Mouse (Mus musculus) megakaryocyte, embryonic 14.5 days (primary cell): ENCODE data around the gene Fgfr1op2. TPM values are rescaled to one million over a fixed set of nuclear protein-coding genes. Genes with fewer than 3 reads are reported as not detected.

Experiments used
- H3K27me3 ChIP-seq: replicated peaks from 2 replicates; pipeline ENCODE3; 2012; ENCODE audit warnings: inconsistent platforms
- H3K36me3 ChIP-seq: replicated peaks from 2 replicates; pipeline ENCODE3; 2012; ENCODE audit warnings: low read length, inconsistent platforms, mixed read lengths
- H3K4me1 ChIP-seq: 2 replicates; pipeline ENCODE4 v1.6.1; 2012; ENCODE audit warnings: inconsistent platforms
- H3K4me3 ChIP-seq: replicated peaks from 2 replicates; pipeline ENCODE3; 2012; ENCODE audit warnings: moderate library complexity, mild to moderate bottlenecking, inconsistent platforms
- H3K9me3 ChIP-seq: 2 replicates; pipeline ENCODE4 v1.6.1; 2012; ENCODE audit warnings: inconsistent platforms
- FLI1 ChIP-seq: IDR thresholded peaks from 2 replicates; pipeline ENCODE4 v1.6.1; 2012; ENCODE audit warnings: low read length, inconsistent platforms, mixed read lengths
- GATA1 ChIP-seq: IDR thresholded peaks from 3 replicates; pipeline ENCODE4 v1.6.1; 2012; ENCODE audit warnings: mixed read lengths, low read length, inconsistent platforms, borderline replicate concordance
- polyA plus RNA-seq: library from polyadenylated mRNA; stranded (reverse); fragments of >175 nt; gene quantifications from 2 replicates; pipeline ENCODE4 v1.2.3, GENCODE M21; 2012; ENCODE audit warnings: low replicate concordance; ENCODE audit not compliant: insufficient read depth

Fgfr1op2 gene
- polyA plus RNA-seq, 1 experiment, result 87.4 TPM

DNA sequence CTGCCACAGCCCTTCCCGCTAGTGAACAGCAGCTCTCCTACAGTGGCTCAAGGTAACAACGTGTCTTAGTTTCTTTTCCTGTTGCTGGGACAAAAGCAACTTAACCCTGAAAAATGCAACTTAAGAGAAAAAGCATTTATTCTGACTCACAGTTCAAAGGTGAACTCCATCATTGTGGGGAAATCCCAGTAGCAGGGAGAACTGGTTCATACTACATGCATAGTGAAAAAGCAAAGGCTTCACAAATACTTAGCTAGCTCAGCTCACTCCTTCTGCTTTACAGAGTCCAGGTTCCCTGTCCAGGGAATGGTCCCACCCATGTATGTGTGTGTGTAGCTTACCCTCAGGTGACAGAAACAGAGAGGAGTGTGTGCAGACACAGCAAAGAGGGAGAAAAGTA lies 39.7 kb downstream of the Fgfr1op2 start:
- Histone ChIP-seq H3K9me3 (no peaks in the 10 kb centered on the region), H3K4me3 (no peak overlapping the region), H3K36me3 (peaks cover 99% of the 10 kb centered on the region), H3K4me1 (peaks cover 29% of the 10 kb centered on the region), H3K27me3 (no peaks in the 10 kb centered on the region)
- no peak for TF ChIP-seq FLI1
- TF ChIP-seq GATA1, result no peak

DNA sequence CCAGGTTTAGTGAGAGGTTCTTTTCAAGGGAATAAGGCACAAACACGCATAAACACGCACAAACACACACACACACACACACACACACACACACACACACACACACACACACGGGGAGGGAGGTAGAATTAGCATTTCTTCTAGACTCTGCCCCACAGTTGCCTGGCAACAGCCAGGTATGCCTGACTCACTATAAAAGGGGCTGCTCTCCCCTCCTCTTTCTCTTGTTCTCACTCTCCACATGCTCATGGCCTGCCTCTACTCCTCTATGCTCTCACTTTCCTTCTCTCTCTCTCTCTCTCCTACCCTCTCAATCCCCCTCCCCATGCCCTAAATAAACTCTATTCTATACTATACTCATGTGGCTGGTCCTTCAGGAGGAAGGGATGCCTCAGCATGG lies 51.1 kb downstream of the Fgfr1op2 start:
- Histone ChIP-seq H3K36me3 (peaks cover 63% of the 10 kb centered on the region), H3K4me3 (peak overlapping the region; percentile 33), H3K9me3 (no peaks in the 10 kb centered on the region), H3K4me1 (peaks cover 84% of the 10 kb centered on the region), H3K27me3 (no peaks in the 10 kb centered on the region)
- TF ChIP-seq FLI1 (no peak), GATA1 (no peak)

DNA sequence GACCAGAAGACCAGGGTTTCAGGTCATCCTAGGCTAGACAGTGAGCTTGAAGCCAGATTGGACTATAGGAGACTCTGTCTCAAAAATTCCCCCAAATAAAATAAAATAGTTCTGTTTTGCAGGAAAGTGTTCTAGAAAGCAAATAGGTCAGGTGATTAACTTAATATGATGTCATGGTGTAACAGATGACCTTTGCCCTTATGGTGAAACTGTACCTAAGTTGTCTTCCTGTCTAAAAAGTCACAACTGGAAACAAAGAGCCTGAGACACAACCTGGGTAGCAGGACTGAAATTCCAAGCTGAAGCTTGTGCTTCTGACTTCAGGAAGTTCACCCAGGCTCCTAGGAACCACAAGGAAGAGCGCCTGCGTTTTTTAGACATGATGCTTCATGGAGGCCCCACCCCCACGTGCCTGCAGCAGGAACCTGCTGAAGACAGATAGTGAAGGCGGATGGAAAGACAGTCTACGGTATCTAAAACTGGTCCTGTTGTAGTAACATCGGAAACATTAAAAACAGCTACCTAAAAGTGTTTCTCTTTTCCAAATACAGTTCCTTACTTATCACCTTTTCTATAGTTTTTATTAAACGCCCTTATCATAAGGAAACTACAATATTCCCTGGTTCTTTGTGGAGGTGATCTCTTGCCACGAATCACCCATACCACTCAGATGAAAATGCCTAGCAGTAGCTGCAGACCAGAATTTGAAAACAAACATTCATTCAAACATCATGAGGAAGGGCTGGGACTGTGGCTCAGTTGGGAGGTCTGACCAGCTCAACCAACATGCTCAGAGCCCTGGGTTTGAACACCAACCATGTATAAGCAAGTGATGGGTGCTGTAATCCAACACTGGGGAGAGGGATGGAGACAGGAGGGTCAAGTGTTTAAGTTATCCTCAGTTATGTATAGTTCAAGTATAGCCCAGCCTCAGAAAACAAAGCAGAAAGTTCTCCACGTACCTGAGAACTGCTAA lies 53.1 kb downstream of the Fgfr1op2 start:
- Histone ChIP-seq H3K4me1 (peaks cover 70% of the 10 kb centered on the region), H3K4me3 (peak overlapping the region; percentile 85), H3K9me3 (no peaks in the 10 kb centered on the region), H3K27me3 (no peaks in the 10 kb centered on the region), H3K36me3 (peaks cover 44% of the 10 kb centered on the region)
- TF ChIP-seq GATA1 (0 out of 3 replicates have a peak, but pooled peaks have one; percentile 11), FLI1 (no peak)

DNA sequence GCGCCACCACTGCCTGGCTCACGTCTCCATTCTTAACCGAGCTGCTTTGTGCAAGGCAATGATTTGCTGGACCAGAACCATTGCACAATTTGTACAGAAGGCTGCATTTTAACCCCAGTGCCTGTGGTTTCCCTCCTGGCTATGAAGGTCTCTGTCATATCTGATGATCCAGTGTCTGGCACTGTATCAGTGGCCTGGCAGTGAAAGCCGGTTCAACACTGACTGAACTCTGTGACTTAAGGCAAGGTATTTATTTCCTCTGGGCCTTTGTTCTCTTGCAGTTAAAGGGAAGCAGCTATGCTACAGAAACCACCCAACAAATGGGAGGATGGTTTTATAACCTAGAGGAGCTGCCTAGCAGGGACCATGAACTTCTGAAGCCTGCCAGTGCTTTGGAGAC lies 54.0 kb downstream of the Fgfr1op2 start:
- H3K4me1 ChIP-seq, result peaks cover 67% of the 10 kb centered on the region
- H3K27me3 ChIP-seq, result no peaks in the 10 kb centered on the region
- no peak for TF ChIP-seq GATA1
- no peak for TF ChIP-seq FLI1
- H3K9me3 ChIP-seq, result no peaks in the 10 kb centered on the region
- peaks cover 38% of the 10 kb centered on the region for H3K36me3 ChIP-seq
- peak overlapping the region; percentile 80 for H3K4me3 ChIP-seq

DNA sequence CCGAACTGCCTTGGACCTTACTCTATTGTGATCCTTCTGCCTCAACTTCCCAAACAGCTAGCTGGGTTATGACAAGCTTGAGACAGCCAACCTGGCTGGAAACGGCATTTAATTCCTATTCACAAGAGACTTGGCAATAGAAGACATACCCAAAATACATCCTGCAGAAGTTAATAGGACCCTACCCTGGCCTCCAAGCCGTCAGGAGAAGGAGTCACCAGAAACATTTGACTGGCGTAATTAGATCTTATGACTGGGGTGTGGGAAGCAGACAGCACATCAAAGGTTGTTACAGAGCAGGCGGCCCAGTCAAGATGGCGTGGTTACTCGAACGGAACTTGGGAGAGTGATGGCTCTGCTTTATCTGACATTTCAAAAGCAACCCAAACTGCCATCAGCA lies 54.8 kb downstream of the Fgfr1op2 start:
- Histone ChIP-seq H3K4me1 (peaks cover 60% of the 10 kb centered on the region), H3K27me3 (no peaks in the 10 kb centered on the region), H3K36me3 (peaks cover 29% of the 10 kb centered on the region), H3K4me3 (peak overlapping the region; percentile 97), H3K9me3 (no peaks in the 10 kb centered on the region)
- TF ChIP-seq FLI1, result no peak
- TF ChIP-seq GATA1, result no peak

DNA sequence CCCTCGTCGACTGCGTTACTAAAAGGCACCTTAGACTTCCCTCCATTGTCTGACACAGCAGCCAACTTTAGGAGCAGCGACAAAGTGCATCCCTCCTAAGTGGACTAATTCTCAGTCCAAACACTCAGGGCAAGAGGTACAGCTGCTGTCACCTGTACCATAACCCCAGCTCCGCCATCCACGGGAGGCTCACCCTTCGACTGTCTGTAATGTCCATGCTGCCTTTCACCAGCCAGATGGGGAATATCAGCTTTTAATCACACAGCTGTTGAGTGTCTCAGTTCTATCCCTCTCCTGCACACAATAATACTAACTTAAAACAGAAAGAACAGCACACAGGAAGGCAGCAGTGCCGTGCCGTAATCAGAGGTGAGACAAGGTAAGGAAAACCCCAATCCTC lies 55.4 kb downstream of the Fgfr1op2 start:
- no peaks in the 10 kb centered on the region for H3K9me3 ChIP-seq
- peaks cover 55% of the 10 kb centered on the region for H3K4me1 ChIP-seq
- TF ChIP-seq FLI1 (no peak), GATA1 (no peak)
- H3K36me3 ChIP-seq, result peaks cover 25% of the 10 kb centered on the region
- H3K4me3 ChIP-seq, result peak overlapping the region; percentile 97
- H3K27me3 ChIP-seq, result no peaks in the 10 kb centered on the region

DNA sequence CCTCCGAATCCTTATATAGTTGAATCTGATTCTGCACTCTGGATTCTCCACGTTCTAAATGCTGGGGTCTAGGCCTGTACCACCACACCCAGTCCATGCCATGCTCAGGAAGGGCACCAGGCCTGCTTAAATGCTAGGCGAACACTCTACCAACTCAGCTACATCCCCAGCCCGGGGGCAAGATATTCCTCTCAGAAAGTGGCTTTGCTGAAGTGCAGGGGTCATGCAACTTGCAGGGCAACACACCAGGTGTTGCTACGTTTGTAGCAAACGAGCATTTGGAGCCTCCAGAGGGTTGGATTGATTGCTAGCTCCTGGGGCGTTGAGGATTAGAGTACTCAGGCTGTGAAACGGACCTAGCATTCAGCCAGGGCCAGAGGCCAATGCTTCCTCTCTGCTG lies 56.1 kb downstream of the Fgfr1op2 start:
- no peaks in the 10 kb centered on the region for H3K27me3 ChIP-seq
- H3K36me3 ChIP-seq, result peaks cover 20% of the 10 kb centered on the region
- H3K9me3 ChIP-seq, result no peaks in the 10 kb centered on the region
- peaks cover 48% of the 10 kb centered on the region for H3K4me1 ChIP-seq
- TF ChIP-seq GATA1, result no peak
- TF ChIP-seq FLI1, result no peak
- H3K4me3 ChIP-seq, result peak overlapping the region; percentile 97

DNA sequence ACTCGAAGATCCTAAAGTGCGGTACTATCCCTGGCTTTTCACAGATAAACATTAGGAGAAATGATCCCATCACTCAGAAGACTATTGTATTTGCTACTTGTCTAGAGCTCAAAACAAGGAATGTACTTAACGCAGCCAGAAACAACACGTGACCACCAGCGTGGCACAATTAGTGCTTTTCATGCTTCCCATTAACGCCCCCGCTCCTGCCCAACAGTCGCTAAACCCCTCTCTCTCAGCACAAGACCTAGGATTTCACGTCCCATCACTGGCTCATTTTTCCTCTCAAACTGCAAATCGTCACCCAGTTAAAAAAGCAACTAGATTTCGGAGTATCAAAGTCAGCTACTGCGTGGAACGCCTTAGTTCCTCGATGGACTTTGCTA lies 56.6 kb downstream of the Fgfr1op2 start:
- no peaks in the 10 kb centered on the region for H3K27me3 ChIP-seq
- H3K36me3 ChIP-seq, result peaks cover 20% of the 10 kb centered on the region
- TF ChIP-seq FLI1 (no peak), GATA1 (no peak)
- H3K9me3 ChIP-seq, result no peaks in the 10 kb centered on the region
- peak overlapping the region; percentile 97 for H3K4me3 ChIP-seq
- peaks cover 45% of the 10 kb centered on the region for H3K4me1 ChIP-seq

DNA sequence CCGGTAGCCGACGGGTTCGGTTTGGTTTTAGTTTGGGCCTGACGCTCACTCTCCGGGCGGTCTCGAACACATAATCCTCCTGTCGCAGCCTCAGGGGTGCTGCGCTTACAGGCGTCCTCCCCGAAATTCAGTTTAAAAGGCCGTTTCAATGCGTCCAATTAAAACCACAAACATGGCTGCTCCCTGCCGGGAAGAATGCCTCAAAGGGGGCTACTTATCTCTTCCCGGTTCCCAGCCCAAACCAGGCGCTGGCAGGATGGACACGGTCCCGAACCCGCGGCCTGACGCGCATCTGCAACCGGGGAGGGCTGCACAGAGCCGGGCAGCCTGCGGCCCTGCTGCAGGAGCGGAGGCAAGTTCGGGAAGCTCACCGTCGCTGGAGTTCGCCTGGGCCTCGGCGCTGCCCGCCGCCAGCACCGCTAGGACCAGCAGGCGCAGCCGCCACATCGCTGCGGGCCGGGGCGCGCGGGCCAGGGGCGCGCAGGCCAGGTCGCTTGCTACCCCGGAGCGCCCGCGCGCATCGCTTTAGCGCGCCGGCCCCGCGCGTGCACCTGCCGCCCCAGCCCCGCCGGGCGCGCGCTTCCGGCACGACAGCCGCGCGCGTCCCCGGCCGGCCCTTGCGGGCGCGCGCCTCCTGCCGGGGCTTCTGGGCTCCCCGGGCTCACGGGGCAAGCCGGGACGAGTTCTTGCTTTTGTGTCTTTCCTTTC lies 57.2 kb downstream of the Fgfr1op2 start:
- H3K9me3 ChIP-seq, result no peaks in the 10 kb centered on the region
- no peaks in the 10 kb centered on the region for H3K27me3 ChIP-seq
- no peak for TF ChIP-seq GATA1
- no peak for TF ChIP-seq FLI1
- peaks cover 42% of the 10 kb centered on the region for H3K4me1 ChIP-seq
- H3K36me3 ChIP-seq, result peaks cover 16% of the 10 kb centered on the region
- peak overlapping the region; percentile 97 for H3K4me3 ChIP-seq
